Mouse (Mus musculus): ENCODE measurements around the gene C130073F10Rik. TPM values are rescaled to one million over a fixed set of nuclear protein-coding genes. Genes with fewer than 3 reads are reported as not detected.
"Not testable (repeated sequence)": the region's sequence is repeated elsewhere in the genome, so short reads cannot be mapped to it uniquely, and the experiment has no call there.

C130073F10Rik gene
- not detected in 2 replicates for polyA plus RNA-seq (2014; fragmentation: Nextera tagmentation; extraction: Ambion mirVana)

GRCm38 (mm10) chr4:101893656-101894420, at the start of gene C130073F10Rik:
Gene C130073F10Rik, minus strand, starts transcription at chr4:101893789.
- no peak for DNase-seq (ENCODE audit: low spot score)
- Histone ChIP-seq H3K4me3 (ENCODE audit: low read depth, low read length) (no peak within 1 kb of the TSS), H3K4me1 (ENCODE audit: control insufficient read depth, insufficient read depth, low read length) (no peaks in the 10 kb centered on the region), H3K36me3 (ENCODE audit: control insufficient read depth, insufficient read depth, low read length) (no peaks in the 10 kb centered on the region), H3K9ac (ENCODE audit: low read length) (no peak within 1 kb of the TSS), H3K4me2 (ENCODE audit: low read length) (no peak within 1 kb of the TSS), H3K27me3 (replicated peaks; ENCODE audit: control insufficient read depth, insufficient read depth, low read length) (no peaks in the 10 kb centered on the region), H3K27ac (ENCODE audit: low read depth, low read length) (no peak within 1 kb of the TSS), H3K9me3 (replicated peaks; ENCODE audit: control insufficient read depth, low read length) (no peaks in the 10 kb centered on the region)
- 92% methylated on average over 7 of the region's 7 CpGs for WGBS
- no peak for ATAC-seq

- H3K4me1 ChIP-seq (ENCODE audit: control insufficient read depth, insufficient read depth, low read length); H3K27me3 ChIP-seq (replicated peaks; ENCODE audit: control insufficient read depth, insufficient read depth, low read length); H3K9me3 ChIP-seq (replicated peaks; ENCODE audit: control insufficient read depth, low read length); H3K4me2 ChIP-seq (ENCODE audit: low read length); H3K9ac ChIP-seq (ENCODE audit: low read length); ATAC-seq; H3K27ac ChIP-seq (ENCODE audit: low read depth, low read length); H3K4me3 ChIP-seq (ENCODE audit: low read depth, low read length); H3K36me3 ChIP-seq (ENCODE audit: control insufficient read depth, insufficient read depth, low read length); DNase-seq (ENCODE audit: low spot score): not testable (repeated sequence)
- 81% methylated on average over 2 of the region's 2 CpGs for WGBS
These were observed 46.5 kb upstream of the C130073F10Rik start, which contains the start of gene Gm12794 for GRCm38 (mm10) chr4:101940107-101940506. Gene Gm12794, plus strand, starts transcription at chr4:101940407.

- H3K4me1 ChIP-seq (ENCODE audit: control insufficient read depth, insufficient read depth, low read length); H3K9me3 ChIP-seq (replicated peaks; ENCODE audit: control insufficient read depth, low read length); H3K4me3 ChIP-seq (ENCODE audit: low read depth, low read length); H3K4me2 ChIP-seq (ENCODE audit: low read length); H3K36me3 ChIP-seq (ENCODE audit: control insufficient read depth, insufficient read depth, low read length); H3K27me3 ChIP-seq (replicated peaks; ENCODE audit: control insufficient read depth, insufficient read depth, low read length); ATAC-seq; H3K27ac ChIP-seq (ENCODE audit: low read depth, low read length); H3K9ac ChIP-seq (ENCODE audit: low read length); DNase-seq (ENCODE audit: low spot score): not testable (repeated sequence)
- WGBS: 96% methylated on average over 1 of the region's 2 CpGs
These were observed 15.2 kb upstream of the C130073F10Rik start, which contains the start of gene Gm12800 for GRCm38 (mm10) chr4:101908821-101909220. Gene Gm12800, plus strand, starts transcription at chr4:101909121.

- Histone ChIP-seq H3K4me3 (ENCODE audit: low read depth, low read length) (no peak overlapping the region), H3K4me1 (ENCODE audit: control insufficient read depth, insufficient read depth, low read length) (no peaks in the 10 kb centered on the region), H3K4me2 (ENCODE audit: low read length) (no peak overlapping the region), H3K9ac (ENCODE audit: low read length) (no peak overlapping the region), H3K27ac (ENCODE audit: low read depth, low read length) (no peak overlapping the region), H3K9me3 (replicated peaks; ENCODE audit: control insufficient read depth, low read length) (no peaks in the 10 kb centered on the region), H3K27me3 (replicated peaks; ENCODE audit: control insufficient read depth, insufficient read depth, low read length) (no peaks in the 10 kb centered on the region), H3K36me3 (ENCODE audit: control insufficient read depth, insufficient read depth, low read length) (no peaks in the 10 kb centered on the region)
- DNase-seq (ENCODE audit: low spot score): no peak
- ATAC-seq: no peak
These were observed 4.2 kb downstream of the C130073F10Rik start for GRCm38 (mm10) chr4:101889377-101889776.

- DNase-seq (ENCODE audit: low spot score): no peak
- no peak overlapping the region for H3K9ac ChIP-seq (ENCODE audit: low read length)
- WGBS: 55% methylated on average over 3 of the region's 3 CpGs
- H3K27ac ChIP-seq (ENCODE audit: low read depth, low read length): no peak overlapping the region
- H3K36me3 ChIP-seq (ENCODE audit: control insufficient read depth, insufficient read depth, low read length): no peaks in the 10 kb centered on the region
- H3K4me2 ChIP-seq (ENCODE audit: low read length): no peak overlapping the region
- no peak for ATAC-seq
- no peaks in the 10 kb centered on the region for H3K9me3 ChIP-seq (replicated peaks; ENCODE audit: control insufficient read depth, low read length)
- H3K4me1 ChIP-seq (ENCODE audit: control insufficient read depth, insufficient read depth, low read length): no peaks in the 10 kb centered on the region
- no peak overlapping the region for H3K4me3 ChIP-seq (ENCODE audit: low read depth, low read length)
- no peaks in the 10 kb centered on the region for H3K27me3 ChIP-seq (replicated peaks; ENCODE audit: control insufficient read depth, insufficient read depth, low read length)
These were observed 9.9 kb downstream of the C130073F10Rik start for GRCm38 (mm10) chr4:101883641-101884040.

- not testable (repeated sequence) for H3K27ac ChIP-seq (ENCODE audit: low read depth, low read length); H3K36me3 ChIP-seq (ENCODE audit: control insufficient read depth, insufficient read depth, low read length); ATAC-seq; H3K4me2 ChIP-seq (ENCODE audit: low read length); DNase-seq (ENCODE audit: low spot score); H3K9me3 ChIP-seq (replicated peaks; ENCODE audit: control insufficient read depth, low read length); H3K27me3 ChIP-seq (replicated peaks; ENCODE audit: control insufficient read depth, insufficient read depth, low read length); H3K4me3 ChIP-seq (ENCODE audit: low read depth, low read length); H3K4me1 ChIP-seq (ENCODE audit: control insufficient read depth, insufficient read depth, low read length); H3K9ac ChIP-seq (ENCODE audit: low read length)
- WGBS: 90% methylated on average over 15 of the region's 15 CpGs
These were observed 17.9 kb downstream of the C130073F10Rik start for GRCm38 (mm10) chr4:101875687-101876086.

- H3K4me1 ChIP-seq (ENCODE audit: control insufficient read depth, insufficient read depth, low read length); H3K9ac ChIP-seq (ENCODE audit: low read length); H3K4me2 ChIP-seq (ENCODE audit: low read length); H3K4me3 ChIP-seq (ENCODE audit: low read depth, low read length); H3K27me3 ChIP-seq (replicated peaks; ENCODE audit: control insufficient read depth, insufficient read depth, low read length); H3K36me3 ChIP-seq (ENCODE audit: control insufficient read depth, insufficient read depth, low read length); ATAC-seq; H3K27ac ChIP-seq (ENCODE audit: low read depth, low read length); H3K9me3 ChIP-seq (replicated peaks; ENCODE audit: control insufficient read depth, low read length): not testable (repeated sequence)
- DNase-seq (ENCODE audit: low spot score): peak; percentile 3
- WGBS: 66% methylated on average over 2 of the region's 2 CpGs
These were observed 21.6 kb downstream of the C130073F10Rik start for GRCm38 (mm10) chr4:101872031-101872430.

- no peaks in the 10 kb centered on the region for H3K27me3 ChIP-seq (replicated peaks; ENCODE audit: control insufficient read depth, insufficient read depth, low read length)
- no peak overlapping the region for H3K4me2 ChIP-seq (ENCODE audit: low read length)
- no peak overlapping the region for H3K27ac ChIP-seq (ENCODE audit: low read depth, low read length)
- no peaks in the 10 kb centered on the region for H3K9me3 ChIP-seq (replicated peaks; ENCODE audit: control insufficient read depth, low read length)
- no peak overlapping the region for H3K9ac ChIP-seq (ENCODE audit: low read length)
- no peak for ATAC-seq
- no peaks in the 10 kb centered on the region for H3K4me1 ChIP-seq (ENCODE audit: control insufficient read depth, insufficient read depth, low read length)
- no peak overlapping the region for H3K4me3 ChIP-seq (ENCODE audit: low read depth, low read length)
- no peaks in the 10 kb centered on the region for H3K36me3 ChIP-seq (ENCODE audit: control insufficient read depth, insufficient read depth, low read length)
- no peak for DNase-seq (ENCODE audit: low spot score)
- 95% methylated on average over 6 of the region's 6 CpGs for WGBS
These were observed 31.3 kb downstream of the C130073F10Rik start for GRCm38 (mm10) chr4:101862289-101862688.

GRCm38 (mm10) chr4:101860873-101861272, 32.7 kb downstream of the C130073F10Rik start:
- Histone ChIP-seq H3K27ac (ENCODE audit: low read depth, low read length) (no peak overlapping the region), H3K9ac (ENCODE audit: low read length) (no peak overlapping the region), H3K36me3 (ENCODE audit: control insufficient read depth, insufficient read depth, low read length) (no peaks in the 10 kb centered on the region), H3K4me1 (ENCODE audit: control insufficient read depth, insufficient read depth, low read length) (no peaks in the 10 kb centered on the region), H3K9me3 (replicated peaks; ENCODE audit: control insufficient read depth, low read length) (no peaks in the 10 kb centered on the region), H3K4me2 (ENCODE audit: low read length) (no peak overlapping the region), H3K4me3 (ENCODE audit: low read depth, low read length) (no peak overlapping the region), H3K27me3 (replicated peaks; ENCODE audit: control insufficient read depth, insufficient read depth, low read length) (no peaks in the 10 kb centered on the region)
- ATAC-seq (no peak), DNase-seq (ENCODE audit: low spot score) (peak; percentile 19)
- 52% methylated on average over 6 of the region's 6 CpGs for WGBS

Measured in forebrain, embryonic 14.5 days (tissue).